ENCODE assay signal across 8 mouse cellular contexts in genomic region chr12:69501783-69502705, GRCm38 (mm10).
A peak's percentile ranks its signal among the peaks of the same experiment; 100 is the strongest.
DNase-seq lines count a peak whose midpoint lies in the region; ATAC-seq and TF ChIP-seq lines count a peak whose summit lies in the region.

No protein-coding gene starts in this region.

- peak; percentile 67 for TF ChIP-seq POLR2A in CH12.LX (IDR thresholded peaks at IDR 0.05; ENCODE audit: low read depth, low read length)

- H3K4me1 ChIP-seq in CH12.LX (ENCODE audit: control insufficient read depth in 1 of 2, insufficient read depth in 2 of 2), result peaks cover 12 to 47% of the 10 kb centered on the region in 2 experiments
- H3K4me1 ChIP-seq in hindbrain, embryonic 13.5 days (replicated peaks), result peaks cover 27% of the 10 kb centered on the region

- ATAC-seq in hindbrain, embryonic 13.5 days (ENCODE audit: low FRiP score), result peak; percentile 87

- H3K4me2 ChIP-seq in CH12.LX (ENCODE audit: insufficient read depth, low read depth, poor library complexity, severe bottlenecking), result peak overlapping the region; percentile 76
- peak overlapping the region; percentile 37 for H3K4me2 ChIP-seq in hindbrain, embryonic 13.5 days

- H3K9ac ChIP-seq in CH12.LX (ENCODE audit: insufficient read depth, low read depth), result peak overlapping the region; percentile 47
- peak overlapping the region; percentile 51; the same call in 1 of the 2 replicates for H3K9ac ChIP-seq in hindbrain, embryonic 13.5 days

- no peak for TF ChIP-seq CTCF in CH12.LX (conservative IDR thresholded peaks at IDR 0.05 in 1 of 2, IDR thresholded peaks at IDR 0.05 in 1 of 2; ENCODE audit: low read depth in 2 of 2, low read length in 2 of 2)

- no peaks in the 10 kb centered on the region for H3K9me3 ChIP-seq in CH12.LX (replicated peaks; ENCODE audit: low read length)
- H3K9me3 ChIP-seq in hindbrain, embryonic 13.5 days, result no peaks in the 10 kb centered on the region

- dilution Hi-C loops in CH12.LX (cut with MboI; ENCODE audit: extremely low pct_ligation_motif_present, extremely low pct_unique_long_range_greater_than_20kb, low sequenced_read_pairs), result no loop called here

- DNase-seq in CH12.LX (ENCODE audit: extremely low read depth), result peak; percentile 90
- DNase-seq in cerebellum, postnatal 25 days, result peak; percentile 43 to 58
- DNase-seq in frontal cortex, postnatal 36 days (ENCODE audit: low spot score in 2 of 2), result peak; percentile 55 to 68
- DNase-seq in layer of hippocampus, postnatal 14 days (ENCODE audit: low spot score in 2 of 2), result peak; percentile 54 to 69
- peak; percentile 94 for DNase-seq in lung, postnatal 10 days
- DNase-seq in ovary, postnatal 10 days (ENCODE audit: low spot score), result peak; percentile 52
- DNase-seq in thymus, postnatal 10 days (ENCODE audit: low spot score in 2 of 2), result peak; percentile 67 to 77

- H3K4me3 ChIP-seq in CH12.LX (replicated peaks in 1 of 3; ENCODE audit: low read depth in 2 of 3, low read length in 2 of 3, poor library complexity in 1 of 3), result peak overlapping the region in 2 of 3 experiments; percentile 28 to 30
- H3K4me3 ChIP-seq in hindbrain, embryonic 13.5 days, result no peak overlapping the region

- H3K27ac ChIP-seq in CH12.LX (ENCODE audit: insufficient read depth, low read depth), result peak overlapping the region; percentile 99
- peak overlapping the region; percentile 87 for H3K27ac ChIP-seq in hindbrain, embryonic 13.5 days

- TF ChIP-seq EP300 in CH12.LX (IDR thresholded peaks at IDR 0.05; ENCODE audit: low read length), result peak; percentile 53

- peaks cover 0 to under 1% of the 10 kb centered on the region in 2 experiments for H3K36me3 ChIP-seq in CH12.LX (replicated peaks in 1 of 2; ENCODE audit: control insufficient read depth in 1 of 2, insufficient read depth in 1 of 2, low read length in 1 of 2)
- no peaks in the 10 kb centered on the region for H3K36me3 ChIP-seq in hindbrain, embryonic 13.5 days

- in situ Hi-C loops in CH12.LX (cut with MboI; ENCODE audit: low pct_ligation_motif_present, low pct_unique_long_range_greater_than_20kb, low sequenced_read_pairs), result no loop called here

- 16% methylated on average over 20 of the region's 20 CpGs for WGBS in hindbrain, embryonic 13.5 days

- TF ChIP-seq RAD21 in CH12.LX (IDR thresholded peaks at IDR 0.05; ENCODE audit: low read depth, low read length), result no peak; the same call in 1 of the 2 replicates

- H3K79me2 ChIP-seq in CH12.LX (replicated peaks; ENCODE audit: control insufficient read depth, extremely low read depth, insufficient read depth, poor library complexity, severe bottlenecking), result no peaks in the 10 kb centered on the region

- H3K27me3 ChIP-seq in CH12.LX (replicated peaks), result no peaks in the 10 kb centered on the region
- H3K27me3 ChIP-seq in hindbrain, embryonic 13.5 days, result no peaks in the 10 kb centered on the region

TF ChIP-seq in CH12.LX, 34 proteins besides CTCF, POLR2A, EP300 and RAD21:
- TF ChIP-seq SIN3A (IDR thresholded peaks at IDR 0.05; ENCODE audit: low read length) (peak; percentile 87; the same call in 1 of the 2 replicates), ZNF384 (IDR thresholded peaks at IDR 0.05; ENCODE audit: low read depth, low read length) (peak; percentile 9; the same call in 1 of the 2 replicates), CHD1 (IDR thresholded peaks at IDR 0.05; ENCODE audit: low read depth, low read length) (peak; percentile 34; the same call in 1 of the 2 replicates), NRF1 (IDR thresholded peaks at IDR 0.05; ENCODE audit: low read depth, low read length) (no peak), TBP (conservative IDR thresholded peaks at IDR 0.05; ENCODE audit: low read depth, low read length) (peak; percentile 77), ZMIZ1 (IDR thresholded peaks at IDR 0.05; ENCODE audit: low read depth, low read length) (no peak; the same call in 1 of the 2 replicates), PAX5 (IDR thresholded peaks at IDR 0.05; ENCODE audit: low read length) (no peak), ZC3H11A (IDR thresholded peaks at IDR 0.05; ENCODE audit: low read depth, low read length) (no peak), IRF4 (IDR thresholded peaks at IDR 0.05; ENCODE audit: low read depth, low read length) (peak; percentile 45), HCFC1 (IDR thresholded peaks at IDR 0.05; ENCODE audit: low read depth, low read length) (no peak), JUN (IDR thresholded peaks at IDR 0.05; ENCODE audit: insufficient read depth, low read depth, low read length) (no peak), JUND (conservative IDR thresholded peaks at IDR 0.05; ENCODE audit: low read depth, low read length) (no peak), NELFE (IDR thresholded peaks at IDR 0.05; ENCODE audit: low read depth, low read length) (peak; percentile 57), MAZ (IDR thresholded peaks at IDR 0.05; ENCODE audit: low read depth, low read length) (peak; percentile 75; the same call in 1 of the 2 replicates), MAX (IDR thresholded peaks at IDR 0.05; ENCODE audit: low read length) (no peak; the same call in none of the 2 replicates), ETS1 (conservative IDR thresholded peaks at IDR 0.05; ENCODE audit: low read depth, low read length) (peak; percentile 90), MEF2A (IDR thresholded peaks at IDR 0.05; ENCODE audit: borderline replicate concordance, low read depth, low read length) (peak; percentile 84; the same call in 1 of the 2 replicates), BHLHE40 (IDR thresholded peaks at IDR 0.05; ENCODE audit: low read depth, low read length) (peak; percentile 96), POLR2AphosphoS2 (IDR thresholded peaks at IDR 0.05; ENCODE audit: low read depth, low read length) (no peak), RCOR1 (conservative IDR thresholded peaks at IDR 0.05; ENCODE audit: low read depth, low read length) (no peak; the same call in 1 of the 2 replicates), MXI1 (IDR thresholded peaks at IDR 0.05; ENCODE audit: low read depth, low read length) (peak; percentile 76; the same call in 1 of the 2 replicates), USF1 (IDR thresholded peaks at IDR 0.05; ENCODE audit: low read depth, low read length) (no peak), KAT2A (IDR thresholded peaks at IDR 0.05; ENCODE audit: insufficient replicate concordance, low read length) (0 out of 2 replicates have a peak, but pooled peaks have one; percentile 54), ELF1 (IDR thresholded peaks at IDR 0.05; ENCODE audit: low read depth, low read length) (0 out of 2 replicates have a peak, but pooled peaks have one; percentile 13), MAFK (IDR thresholded peaks at IDR 0.05; ENCODE audit: insufficient replicate concordance, low read length) (peak; percentile 65), SMC3 (IDR thresholded peaks at IDR 0.05; ENCODE audit: low read depth, low read length) (no peak; the same call in 1 of the 2 replicates), TCF12 (IDR thresholded peaks at IDR 0.05; ENCODE audit: low read depth, low read length) (peak; percentile 64; the same call in 1 of the 2 replicates), GABPA (IDR thresholded peaks at IDR 0.05; ENCODE audit: insufficient replicate concordance, low read depth, low read length) (no peak), E2F4 (IDR thresholded peaks at IDR 0.05; ENCODE audit: insufficient replicate concordance, low read depth, low read length) (no peak), ZKSCAN1 (IDR thresholded peaks at IDR 0.05; ENCODE audit: borderline replicate concordance, low read depth, low read length) (no peak; the same call in 1 of the 2 replicates), UBTF (IDR thresholded peaks at IDR 0.05; ENCODE audit: low read depth, low read length) (no peak; the same call in 1 of the 2 replicates), CHD2 (IDR thresholded peaks at IDR 0.05; ENCODE audit: low read length) (peak; percentile 76), USF2 (conservative IDR thresholded peaks at IDR 0.05; ENCODE audit: low read depth, low read length) (no peak), MYC (IDR thresholded peaks at IDR 0.05; ENCODE audit: low read depth, low read length) (peak; percentile 73)
